Mouse (Mus musculus) spleen, postnatal 0 days (tissue): ENCODE data around the gene Tmem44. TPM values are rescaled to one million over a fixed set of nuclear protein-coding genes. Genes with fewer than 3 reads are reported as not detected.

Source experiments
- polyA plus RNA-seq: library from polyadenylated mRNA; unstranded; fragments of >200 nt; fragmentation: Nextera tagmentation; extraction: Ambion mirVana; gene quantifications from 2 replicates; pipeline ENCODE4 v1.2.1, GENCODE M21; 2015

The Tmem44 gene
- polyA plus RNA-seq = 3.7 and 5.7 TPM in 2 replicates

GRCm38 (mm10) chr16:30550748-30551192 lies at the start of gene Tmem44:
Tmem44 (minus strand) TSS chr16:30550842.

DNA sequence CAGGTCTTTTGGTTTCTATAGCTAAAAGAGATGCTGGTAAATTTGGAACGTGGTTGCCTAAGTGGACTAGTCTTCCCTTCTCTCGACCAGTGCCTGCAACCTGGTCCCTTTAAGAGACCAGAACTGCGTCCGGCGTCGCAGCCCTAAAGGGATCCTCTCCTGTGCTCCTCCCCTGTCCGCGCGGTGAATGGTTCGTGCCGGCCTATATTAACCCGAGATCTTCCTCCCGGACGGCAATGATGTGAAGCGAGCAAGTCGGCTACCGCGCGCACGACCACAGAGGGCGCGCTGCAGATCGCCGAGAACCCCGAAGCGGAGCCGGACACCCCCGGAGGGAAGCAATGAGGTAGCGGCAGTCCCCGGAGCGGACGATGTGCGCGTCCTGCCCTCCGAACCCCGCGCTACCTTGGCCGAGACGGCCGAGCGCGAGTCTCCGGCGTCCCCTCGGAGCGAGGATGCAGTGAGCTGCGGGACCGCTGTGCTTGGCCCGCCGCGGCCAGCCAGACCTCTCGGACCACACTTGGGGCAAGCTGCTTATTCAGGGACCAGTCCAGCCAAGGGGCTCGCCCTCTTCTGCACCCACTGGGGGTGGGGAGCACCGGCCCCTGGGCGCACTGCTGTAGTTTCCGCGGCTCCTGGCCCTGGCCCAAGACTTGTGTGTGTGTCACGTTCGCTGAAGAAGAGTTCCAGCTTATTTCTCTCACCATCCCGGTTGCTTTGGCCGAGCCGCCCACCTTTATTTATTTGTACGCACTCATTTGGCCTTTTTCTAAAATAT lies 49.0 kb upstream of the Tmem44 start, which contains the start of gene Fam43a:
Gene Fam43a (plus strand): TSS at position 233 of the 778 bp plus-strand sequence.

GRCm38 (mm10) chr16:30587494-30588327 lies 37.1 kb upstream of the Tmem44 start, which contains the start of gene Lsg1:
Lsg1 (minus strand) TSS chr16:30587592.

Other genes with a start within 250 kb of the Tmem44 start
- gene Gp5, start 240.1 kb downstream of the Tmem44 start, polyA plus RNA-seq = 10.2 and 11.8 TPM in 2 replicates
- gene Atp13a3, start 144.9 kb downstream of the Tmem44 start, polyA plus RNA-seq = 13.9 and 15.7 TPM in 2 replicates
- 42.3 and 44.6 TPM in 2 replicates for gene Lsg1, start 36.8 kb upstream of the Tmem44 start, polyA plus RNA-seq
- gene Fam43a, start 48.9 kb upstream of the Tmem44 start, polyA plus RNA-seq = 12.4 and 16.7 TPM in 2 replicates